Mouse (Mus musculus) limb, embryonic 12.5 days (tissue): ENCODE results near the gene Vmn1r71. TPM values are rescaled to one million over a fixed set of nuclear protein-coding genes. Genes with fewer than 3 reads are reported as not detected.
"Not testable (repeated sequence)": the region's sequence is repeated elsewhere in the genome, so short reads cannot be mapped to it uniquely, and the experiment has no call there.

Source experiments
- ATAC-seq: fragments of 200-750 bp; cut with Nextera tagmentation; 2 replicates; pipeline ENCODE4 v1.8.0; 2017; ENCODE audit warnings: low read depth, moderate TSS enrichment; ENCODE audit not compliant: insufficient number of reproducible peaks, insufficient read depth, low FRiP score, low TSS enrichment
- H3K27ac ChIP-seq: fragments of 300-500 bp; sonication (generic); 2 replicates; pipeline ENCODE4 v1.5.1; 2016; ENCODE audit warnings: mild to moderate bottlenecking, moderate library complexity
- H3K27me3 ChIP-seq: fragments of 300-500 bp; sonication (generic); 2 replicates; pipeline ENCODE4 v1.6.1; 2016; ENCODE audit warnings: mild to moderate bottlenecking, moderate library complexity
- H3K36me3 ChIP-seq: fragments of 300-500 bp; sonication (generic); 2 replicates; pipeline ENCODE4 v1.6.1; 2016; ENCODE audit warnings: mild to moderate bottlenecking, moderate library complexity
- H3K4me1 ChIP-seq: fragments of 300-500 bp; sonication (generic); replicated peaks from 2 replicates; pipeline ENCODE4 v1.6.1; 2016
- H3K4me2 ChIP-seq: fragments of 300-500 bp; sonication (generic); 2 replicates; pipeline ENCODE4 v1.6.1; 2016; ENCODE audit warnings: mild to moderate bottlenecking, moderate library complexity
- H3K4me3 ChIP-seq: fragments of 300-500 bp; sonication (generic); replicated peaks from 2 replicates; pipeline ENCODE4 v1.5.1; 2016; ENCODE audit warnings: mild to moderate bottlenecking
- H3K9ac ChIP-seq: fragments of 300-500 bp; sonication (generic); replicated peaks from 2 replicates; pipeline ENCODE4 v1.6.1; 2016; ENCODE audit warnings: mild to moderate bottlenecking, moderate library complexity
- H3K9me3 ChIP-seq: fragments of 300-500 bp; sonication (generic); 2 replicates; pipeline ENCODE4 v1.6.1; 2016; ENCODE audit warnings: mild to moderate bottlenecking, moderate library complexity
- polyA plus RNA-seq: library from polyadenylated mRNA; unstranded; fragments of >200 nt; fragmentation: Nextera tagmentation; extraction: Ambion mirVana; gene quantifications from 2 replicates; pipeline ENCODE4 v1.2.1, GENCODE M21; 2016

Gene Vmn1r71
- polyA plus RNA-seq = not detected in 2 replicates

DNA sequence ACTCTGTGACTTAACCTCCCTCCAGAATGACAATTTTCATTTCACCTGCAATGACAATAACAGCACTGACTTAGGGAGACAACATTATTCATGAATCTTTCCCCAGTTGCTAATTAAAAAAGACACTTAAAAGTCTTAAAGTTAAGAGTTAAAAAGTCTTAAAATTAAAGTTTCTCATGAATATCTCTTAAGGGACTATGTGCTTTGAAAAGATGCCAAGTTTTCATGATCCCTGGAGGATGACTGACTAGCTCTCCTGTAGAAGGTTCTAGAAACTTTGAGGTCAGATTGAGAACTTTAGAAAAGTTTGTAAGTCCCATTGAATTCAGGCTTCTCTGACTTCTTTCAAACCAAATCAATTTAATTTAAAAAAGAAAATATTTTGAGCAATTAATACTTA lies at the start of gene Vmn1r71:
Vmn1r71 (minus strand) TSS at position 101 of the 400 bp plus-strand sequence.
- H3K27ac ChIP-seq = no peak within 1 kb of the TSS
- peaks cover 32% of the 10 kb centered on the region for H3K9me3 ChIP-seq
- no peak within 1 kb of the TSS for H3K4me2 ChIP-seq
- no peak for ATAC-seq
- H3K9ac ChIP-seq = no peak within 1 kb of the TSS
- no peaks in the 10 kb centered on the region for H3K36me3 ChIP-seq
- H3K4me1 ChIP-seq = no peaks in the 10 kb centered on the region
- H3K27me3 ChIP-seq = no peaks in the 10 kb centered on the region
- no peak within 1 kb of the TSS for H3K4me3 ChIP-seq

DNA sequence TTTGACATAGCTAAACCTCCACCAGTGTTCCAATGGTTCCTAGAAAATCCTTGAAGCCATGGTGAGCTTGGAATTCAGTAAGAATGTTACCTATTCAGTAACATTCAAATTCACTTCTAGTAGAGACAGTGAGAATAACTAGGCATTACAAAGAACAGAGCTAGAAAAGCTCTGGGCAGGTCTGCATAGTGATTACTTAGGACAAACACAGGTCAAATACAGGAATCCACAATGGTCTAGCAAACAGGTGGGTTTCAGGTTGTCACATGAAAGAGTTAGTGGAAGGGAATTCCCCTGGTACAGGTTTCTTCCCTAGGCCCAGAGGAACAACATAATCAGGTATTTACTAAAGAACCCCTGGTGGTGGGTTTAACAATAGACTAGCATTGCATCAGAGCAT lies 3.4 kb upstream of the Vmn1r71 start:
- not testable (repeated sequence) for ATAC-seq, H3K27ac ChIP-seq, H3K4me2 ChIP-seq, H3K27me3 ChIP-seq, H3K4me1 ChIP-seq, H3K9ac ChIP-seq, H3K4me3 ChIP-seq, H3K36me3 ChIP-seq
- H3K9me3 ChIP-seq = peaks cover 32% of the 10 kb centered on the region

Other genes with a start within 250 kb of the Vmn1r71 start
- gene Vmn1r68, start 195.9 kb downstream of the Vmn1r71 start, polyA plus RNA-seq = not detected in 2 replicates
- not detected in 2 replicates for gene Vmn1r69, start 140.7 kb downstream of the Vmn1r71 start, polyA plus RNA-seq
- gene Vmn1r70, start 122.8 kb downstream of the Vmn1r71 start, polyA plus RNA-seq = not detected in 2 replicates
- gene Nlrp4b, start 66.6 kb downstream of the Vmn1r71 start, polyA plus RNA-seq = not detected in 2 replicates
- not detected in 2 replicates for gene Zscan4b, start 150.7 kb upstream of the Vmn1r71 start, polyA plus RNA-seq